Comparison of ENCODE assay signal across 8 mouse cellular contexts in the genomic region with DNA sequence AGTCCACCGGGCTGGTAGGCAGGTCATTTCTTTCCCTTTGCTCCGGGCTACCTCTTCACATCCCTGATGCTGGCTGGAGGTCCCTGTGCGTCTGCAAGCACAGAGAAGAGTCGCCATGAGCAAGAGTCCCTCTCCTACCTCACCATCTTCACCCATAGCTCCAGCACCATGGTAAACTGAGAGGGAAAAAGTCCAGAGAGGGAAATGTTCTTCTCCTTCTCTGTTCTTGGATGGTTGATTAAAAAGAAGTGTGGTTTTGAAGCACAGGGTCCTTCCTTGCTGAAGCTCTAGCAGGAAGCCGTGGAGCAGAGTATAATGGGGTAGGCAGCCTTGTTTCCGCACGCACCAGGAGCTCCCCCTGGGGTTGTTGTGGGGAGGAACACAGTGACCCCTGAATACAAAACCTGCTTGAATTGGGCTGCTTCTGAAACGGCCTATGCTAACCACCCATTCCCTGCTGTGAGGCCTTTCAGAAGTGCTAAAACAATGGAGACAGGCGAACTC. TPM values are rescaled to one million over a fixed set of nuclear protein-coding genes. Genes with fewer than 3 reads are reported as not detected.
A peak's percentile ranks its signal among the peaks of the same experiment; 100 is the strongest.
DNase-seq lines count a peak whose midpoint lies in the region; ATAC-seq and TF ChIP-seq lines count a peak whose summit lies in the region.

No protein-coding gene starts in this region.

- ATAC-seq in kidney, embryonic 16.5 days (ENCODE audit: low FRiP score, low TSS enrichment) = no peak
- ATAC-seq in forebrain, embryonic 12.5 days (ENCODE audit: low FRiP score) = peak; percentile 31; the same call in 1 of the 2 replicates
- no peak for ATAC-seq in liver, postnatal 0 days

- H3K4me2 ChIP-seq in kidney, embryonic 16.5 days (replicated peaks; ENCODE audit: low read depth, low read length) = peak overlapping the region; percentile 98
- peak overlapping the region; percentile 89 for H3K4me2 ChIP-seq in forebrain, embryonic 12.5 days
- H3K4me2 ChIP-seq in liver, postnatal 0 days (ENCODE audit: low read depth, low read length) = peak overlapping the region; percentile 90

- no peak for DNase-seq in kidney, postnatal 14 days
- peak; percentile 80 for DNase-seq in brain, embryonic 14.5 days (ENCODE audit: low read depth)
- DNase-seq in liver, postnatal 0 days = no peak
- DNase-seq in thymus, adult 18-20 months = no peak
- no peak for DNase-seq in MN1 (ENCODE audit: low spot score)
- no peak for DNase-seq in ovary, adult 18-20 months (ENCODE audit: low spot score)

- peak overlapping the region; percentile 67 for H3K4me3 ChIP-seq in kidney, embryonic 16.5 days (ENCODE audit: low read length)
- H3K4me3 ChIP-seq in forebrain, embryonic 12.5 days (replicated peaks) = peak overlapping the region; percentile 74
- peak overlapping the region; percentile 49; the same call in 1 of the 2 replicates for H3K4me3 ChIP-seq in liver, postnatal 0 days (ENCODE audit: low read depth, low read length)

- no peak for TF ChIP-seq EP300 in liver, postnatal 0 days (IDR thresholded peaks at IDR 0.05; ENCODE audit: low read depth)

- no peak overlapping the region for H3K27ac ChIP-seq in kidney, embryonic 16.5 days (ENCODE audit: low read length)
- peak overlapping the region; percentile 92 for H3K27ac ChIP-seq in forebrain, embryonic 12.5 days
- no peak overlapping the region for H3K27ac ChIP-seq in liver, postnatal 0 days (ENCODE audit: low read depth)

- no peaks in the 10 kb centered on the region for H3K36me3 ChIP-seq in kidney, embryonic 16.5 days (ENCODE audit: insufficient read depth, low read length)
- H3K36me3 ChIP-seq in forebrain, embryonic 12.5 days (replicated peaks) = no peaks in the 10 kb centered on the region
- no peaks in the 10 kb centered on the region for H3K36me3 ChIP-seq in liver, postnatal 0 days (replicated peaks; ENCODE audit: insufficient read depth, low read length)

- 1% methylated on average over 9 of the region's 9 CpGs for WGBS in kidney, embryonic 16.5 days
- 0% methylated on average over 9 of the region's 9 CpGs for WGBS in forebrain, embryonic 12.5 days
- 3% methylated on average over 9 of the region's 9 CpGs for WGBS in liver, postnatal 0 days (ENCODE audit: insufficient replicate concordance)

- H3K27me3 ChIP-seq in kidney, embryonic 16.5 days (ENCODE audit: insufficient read depth, low read length) = peaks cover 7% of the 10 kb centered on the region; the same call in 1 of the 2 replicates
- peaks cover 9% of the 10 kb centered on the region for H3K27me3 ChIP-seq in forebrain, embryonic 12.5 days
- H3K27me3 ChIP-seq in liver, postnatal 0 days (ENCODE audit: insufficient read depth, low read length) = peaks cover 32% of the 10 kb centered on the region

- no peak for TF ChIP-seq POLR2A in brain, embryonic 14.5 days (IDR thresholded peaks at IDR 0.05; ENCODE audit: borderline replicate concordance, extremely low read depth, insufficient read depth, insufficient read length, poor library complexity, severe bottlenecking)

- H3K9me3 ChIP-seq in kidney, embryonic 16.5 days (ENCODE audit: low read length) = no peaks in the 10 kb centered on the region
- H3K9me3 ChIP-seq in forebrain, embryonic 12.5 days = no peaks in the 10 kb centered on the region
- H3K9me3 ChIP-seq in liver, postnatal 0 days (ENCODE audit: low read length) = no peaks in the 10 kb centered on the region

- TF ChIP-seq CTCF in brain, embryonic 14.5 days (IDR thresholded peaks at IDR 0.05; ENCODE audit: borderline replicate concordance, extremely low read depth, insufficient read depth, insufficient read length) = peak; percentile 49; the same call in 1 of the 2 replicates
- no peak for TF ChIP-seq CTCF in liver, postnatal 0 days (IDR thresholded peaks at IDR 0.05; ENCODE audit: low read depth)

- H3K9ac ChIP-seq in kidney, embryonic 16.5 days (replicated peaks; ENCODE audit: low read length) = peak overlapping the region; percentile 67
- peak overlapping the region; percentile 79 for H3K9ac ChIP-seq in forebrain, embryonic 12.5 days
- no peak overlapping the region for H3K9ac ChIP-seq in liver, postnatal 0 days (replicated peaks)

- H3K4me1 ChIP-seq in kidney, embryonic 16.5 days (ENCODE audit: insufficient read depth, low read length) = peaks cover 6% of the 10 kb centered on the region; the same call in 1 of the 2 replicates
- peaks cover 27% of the 10 kb centered on the region for H3K4me1 ChIP-seq in forebrain, embryonic 12.5 days
- H3K4me1 ChIP-seq in liver, postnatal 0 days (ENCODE audit: insufficient read depth) = peaks cover 9% of the 10 kb centered on the region; the same call in 1 of the 2 replicates

RNA-seq across cellular contexts. Expression of gene Nrcam, which starts 1.6 kb away (rescaled TPM):
- polyA plus RNA-seq in kidney, embryonic 16.5 days (2015; fragmentation: Nextera tagmentation; extraction: Ambion mirVana) = 10.0 and 10.5 TPM in 2 replicates
- polyA plus RNA-seq in brain, embryonic 14.5 days (2012; rRNA removed) = 61.2 and 89.1 TPM in 2 replicates
- 90.1 and 92.3 TPM in 2 replicates for polyA plus RNA-seq in forebrain, embryonic 12.5 days (2016; fragmentation: Nextera tagmentation; extraction: Ambion mirVana)
- polyA plus RNA-seq in liver, postnatal 0 days (2015; fragmentation: Nextera tagmentation; extraction: Ambion mirVana) = 0.17 TPM in 1 of 2 replicates, not detected in the other
